Mouse (Mus musculus) CH12.LX (cell line): Measurements from ENCODE around the gene Ror1. TPM values are rescaled to one million over a fixed set of nuclear protein-coding genes. Genes with fewer than 3 reads are reported as not detected.

Source experiments
- DNase-seq: peaks from one replicate; pipeline ENCODE4 v3.0.0-alpha.2; 2013; ENCODE audit errors: extremely low read depth
- H3K27ac ChIP-seq: 2 replicates; pipeline ENCODE4 v1.5.1; 2012; ENCODE audit warnings: low read depth, mild to moderate bottlenecking, control low read depth, moderate library complexity; ENCODE audit not compliant: insufficient read depth
- H3K27me3 ChIP-seq: replicated peaks from 2 replicates; pipeline ENCODE3; 2012; ENCODE audit warnings: inconsistent platforms
- H3K36me3 ChIP-seq, 2 experiments: replicated peaks in 1 of 2; 2 replicates each; pipeline versions ENCODE3 to v1.6.1; 2012; ENCODE audit warnings: inconsistent platforms in 1 of 2, low read length in 1 of 2, mild to moderate bottlenecking in 1 of 2, mixed read lengths in 1 of 2, moderate library complexity in 1 of 2; ENCODE audit not compliant: control insufficient read depth in 1 of 2, insufficient read depth in 1 of 2
- H3K4me1 ChIP-seq, 2 experiments: 2 replicates each; pipeline ENCODE4 v1.6.1; 2012; ENCODE audit warnings: inconsistent platforms in 1 of 2, moderate library complexity in 1 of 2; ENCODE audit not compliant: insufficient read depth in 2 of 2, control insufficient read depth in 1 of 2
- H3K4me2 ChIP-seq: 2 replicates; pipeline ENCODE4 v1.6.1; 2012; ENCODE audit warnings: low read depth, mild to moderate bottlenecking, control low read depth; ENCODE audit not compliant: poor library complexity, insufficient read depth, severe bottlenecking
- H3K4me3 ChIP-seq, 3 experiments: fragments of 150-350 bp in 1 of 3; sonication (generic) in 1 of 3; replicated peaks in 1 of 3; 2 replicates each; pipeline versions ENCODE3 to v1.5.1; 2011 to 2012; ENCODE audit warnings: low read depth in 2 of 3, low read length in 2 of 3, mild to moderate bottlenecking in 2 of 3, moderate library complexity in 2 of 3, control low read depth in 1 of 3, improper control_type of control experiment in 1 of 3, inconsistent platforms in 1 of 3, mixed read lengths in 1 of 3; ENCODE audit not compliant: poor library complexity in 1 of 3
- H3K79me2 ChIP-seq: replicated peaks from 2 replicates; pipeline ENCODE4 v1.6.1; 2012; ENCODE audit warnings: mild to moderate bottlenecking, moderate library complexity; ENCODE audit not compliant: control insufficient read depth, poor library complexity, insufficient read depth, severe bottlenecking; ENCODE audit errors: extremely low read depth
- H3K9ac ChIP-seq: 2 replicates; pipeline ENCODE4 v1.6.1; 2012; ENCODE audit warnings: low read depth, mild to moderate bottlenecking, control low read depth, moderate library complexity; ENCODE audit not compliant: insufficient read depth
- H3K9me3 ChIP-seq: replicated peaks from 2 replicates; pipeline ENCODE3; 2012; ENCODE audit warnings: low read length, inconsistent platforms, mixed read lengths
- CHD1 ChIP-seq: IDR thresholded peaks from 2 replicates; pipeline ENCODE4 v1.6.1; 2012; ENCODE audit warnings: low read depth, low read length, improper control_type of control experiment, inconsistent platforms
- CTCF ChIP-seq, 2 experiments: IDR thresholded peaks in 1 of 2; conservative IDR thresholded peaks in 1 of 2; 2 replicates each; pipeline ENCODE4 v1.5.1; 2011 to 2012; ENCODE audit warnings: low read depth in 2 of 2, low read length in 2 of 2, improper control_type of control experiment in 1 of 2, inconsistent platforms in 1 of 2, mild to moderate bottlenecking in 1 of 2, moderate library complexity in 1 of 2
- E2F4 ChIP-seq: IDR thresholded peaks from 2 replicates; pipeline ENCODE4 v1.6.1; 2011; ENCODE audit warnings: low read depth, low read length, improper control_type of control experiment; ENCODE audit not compliant: insufficient replicate concordance
- ETS1 ChIP-seq: conservative IDR thresholded peaks from 2 replicates; pipeline ENCODE4 v1.6.1; 2012; ENCODE audit warnings: low read depth, mild to moderate bottlenecking, inconsistent platforms, low read length, improper control_type of control experiment, moderate library complexity
- HCFC1 ChIP-seq: IDR thresholded peaks from 2 replicates; pipeline ENCODE4 v1.6.1; 2012; ENCODE audit warnings: low read depth, mild to moderate bottlenecking, inconsistent platforms, low read length, improper control_type of control experiment
- IRF4 ChIP-seq: IDR thresholded peaks from 2 replicates; pipeline ENCODE4 v1.6.1; 2014; ENCODE audit warnings: low read depth, mild to moderate bottlenecking, inconsistent platforms, low read length, improper control_type of control experiment
- JUN ChIP-seq: IDR thresholded peaks from 2 replicates; pipeline ENCODE4 v1.6.1; 2011; ENCODE audit warnings: low read depth, mild to moderate bottlenecking, low read length, improper control_type of control experiment, moderate library complexity; ENCODE audit not compliant: insufficient read depth
- MAZ ChIP-seq: IDR thresholded peaks from 2 replicates; pipeline ENCODE4 v1.6.1; 2012; ENCODE audit warnings: low read depth, mild to moderate bottlenecking, inconsistent platforms, low read length, improper control_type of control experiment, moderate library complexity
- MXI1 ChIP-seq: IDR thresholded peaks from 2 replicates; pipeline ENCODE4 v1.6.1; 2011; ENCODE audit warnings: mild to moderate bottlenecking, low read depth, low read length, improper control_type of control experiment
- NELFE ChIP-seq: IDR thresholded peaks from 2 replicates; pipeline ENCODE4 v1.6.1; 2011; ENCODE audit warnings: low read depth, low read length, improper control_type of control experiment
- PAX5 ChIP-seq: IDR thresholded peaks from 2 replicates; pipeline ENCODE4 v1.6.1; 2012; ENCODE audit warnings: low read length, inconsistent platforms, mixed read lengths
- POLR2AphosphoS2 ChIP-seq: IDR thresholded peaks from 2 replicates; pipeline ENCODE4 v1.6.1; 2011; ENCODE audit warnings: low read depth, low read length, improper control_type of control experiment
- RAD21 ChIP-seq: IDR thresholded peaks from 2 replicates; pipeline ENCODE4 v1.6.1; 2011; ENCODE audit warnings: low read depth, mild to moderate bottlenecking, low read length, improper control_type of control experiment, moderate library complexity
- RCOR1 ChIP-seq: conservative IDR thresholded peaks from 2 replicates; pipeline ENCODE4 v1.6.1; 2012; ENCODE audit warnings: low read depth, mild to moderate bottlenecking, inconsistent platforms, low read length, improper control_type of control experiment
- SIN3A ChIP-seq: IDR thresholded peaks from 2 replicates; pipeline ENCODE4 v1.6.1; 2012; ENCODE audit warnings: low read length, improper control_type of control experiment, inconsistent platforms
- ZC3H11A ChIP-seq: IDR thresholded peaks from 2 replicates; pipeline ENCODE4 v1.6.1; 2012; ENCODE audit warnings: low read depth, mild to moderate bottlenecking, inconsistent platforms, low read length, improper control_type of control experiment
- dilution Hi-C: fragments of 300-500 bp; cut with MboI; formaldehyde crosslinking; loops from 2 replicates; pipeline ENCODE4 v1.14.3; 2020; ENCODE audit warnings: low sequenced_read_pairs; ENCODE audit not compliant: extremely low pct_unique_long_range_greater_than_20kb, extremely low pct_ligation_motif_present
- in situ Hi-C: fragments of 300-500 bp; cut with MboI; formaldehyde crosslinking; loops from 3 replicates; pipeline ENCODE4 v1.14.3; 2019; ENCODE audit warnings: low sequenced_read_pairs, low pct_ligation_motif_present, low pct_unique_long_range_greater_than_20kb, mixed read lengths
- polyA plus RNA-seq: library from polyadenylated mRNA; unstranded; fragments of >175 nt; gene quantifications from 2 replicates; pipeline ENCODE4 v1.2.1, GENCODE M21; 2012; ENCODE audit warnings: low read depth; ENCODE audit not compliant: insufficient read length
- total RNA-seq, 2 experiments: library from RNA; depleted of rRNA; stranded (reverse); fragments of 300-350 nt in 1 of 2; fragments of >200 nt in 1 of 2; gene quantifications; 2 replicates each; pipeline ENCODE4 v1.2.3; 2012 to 2014

Ror1 gene
- total and polyA plus RNA-seq, 3 experiments, result not detected

DNA sequence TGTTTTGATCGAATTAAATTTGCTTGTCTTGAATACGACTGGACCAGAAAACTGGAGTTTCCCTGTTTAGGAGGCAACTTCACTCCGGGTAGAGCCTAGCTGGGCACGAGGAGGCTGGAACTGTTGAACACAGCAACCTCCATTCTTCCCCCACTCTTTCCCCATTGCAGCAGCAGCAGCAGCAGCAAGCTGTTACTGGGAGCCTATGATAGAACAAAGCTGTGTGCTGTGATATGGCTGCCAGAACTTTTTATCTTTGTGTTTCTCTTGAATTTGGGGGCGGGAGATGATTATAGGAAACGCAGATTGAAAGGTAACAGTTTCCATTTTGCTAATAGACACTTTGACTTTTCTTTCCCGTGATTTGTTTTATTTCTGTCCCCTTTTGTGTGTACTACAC, 70.2 kb downstream of the Ror1 start:
- Histone ChIP-seq H3K4me3 (no peak overlapping the region), H3K36me3 (no peaks in the 10 kb centered on the region), H3K9me3 (no peaks in the 10 kb centered on the region), H3K27ac (no peak overlapping the region), H3K9ac (no peak overlapping the region), H3K79me2 (no peaks in the 10 kb centered on the region), H3K4me2 (no peak overlapping the region), H3K27me3 (no peaks in the 10 kb centered on the region), H3K4me1 (peaks cover 0 to 7% of the 10 kb centered on the region in 2 experiments; a peak in 1 of 4 replicates)
- in situ Hi-C loops, result no loop called here
- no peak for DNase-seq
- dilution Hi-C loops, result no loop called here
- TF ChIP-seq JUN, result no peak
- TF ChIP-seq PAX5, result no peak
- TF ChIP-seq RCOR1, result no peak
- no peak for TF ChIP-seq IRF4
- no peak for TF ChIP-seq POLR2AphosphoS2
- no peak for TF ChIP-seq E2F4
- TF ChIP-seq CHD1, result no peak
- no peak for TF ChIP-seq SIN3A
- TF ChIP-seq, all 38 proteins: peak for 0

DNA sequence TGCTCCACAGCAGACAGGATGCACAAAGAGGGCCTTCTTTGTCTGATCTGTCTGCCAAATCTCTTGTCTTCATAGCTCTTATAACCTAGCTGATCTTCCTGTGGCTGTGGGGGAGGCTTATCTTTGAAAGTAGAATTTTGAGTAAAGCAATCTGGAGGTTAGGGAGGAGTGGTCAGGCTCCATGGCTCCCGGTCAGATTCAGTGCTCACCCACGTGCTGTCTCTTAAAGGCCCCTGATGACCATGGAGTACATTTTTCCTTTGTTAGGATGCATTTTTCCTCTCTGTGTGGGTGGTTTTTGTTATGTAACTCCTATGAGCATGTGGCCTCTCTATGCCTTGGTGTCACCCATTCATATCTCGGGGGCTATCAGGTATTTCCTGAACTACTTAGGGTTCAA, 71.3 kb downstream of the Ror1 start:
- in situ Hi-C loops (no loop called here), dilution Hi-C loops (no loop called here)
- TF ChIP-seq POLR2AphosphoS2 (no peak), IRF4 (no peak), MXI1 (no peak), CTCF (conservative IDR thresholded peaks at IDR 0.05 in 1 of 2, IDR thresholded peaks at IDR 0.05 in 1 of 2; ENCODE audit: low read depth in 2 of 2, low read length in 2 of 2) (no peak), ETS1 (no peak), ZC3H11A (no peak), RAD21 (no peak), HCFC1 (no peak), MAZ (no peak), NELFE (no peak)
- Histone ChIP-seq H3K36me3 (no peaks in the 10 kb centered on the region), H3K27me3 (no peaks in the 10 kb centered on the region), H3K9me3 (no peaks in the 10 kb centered on the region), H3K4me2 (no peak overlapping the region), H3K9ac (no peak overlapping the region), H3K79me2 (no peaks in the 10 kb centered on the region), H3K27ac (no peak overlapping the region), H3K4me3 (no peak overlapping the region), H3K4me1 (peaks cover 0 to 7% of the 10 kb centered on the region in 2 experiments; a peak in 1 of 4 replicates)
- no peak for DNase-seq
